Mouse (Mus musculus) bone marrow, adult 2 months (tissue): ENCODE results near the gene Cybb.
"Not testable (repeated sequence)": the region's sequence is repeated elsewhere in the genome, so short reads cannot be mapped to it uniquely, and the experiment has no call there.

ENCODE experiments used
- CTCF ChIP-seq: fragments of 200-500 bp; IDR thresholded peaks from 2 replicates; pipeline ENCODE4 v1.5.1; 2011; ENCODE audit warnings: low read length, control low read depth; ENCODE audit not compliant: control insufficient read depth, insufficient read depth
- POLR2A ChIP-seq: fragments of 200-500 bp; IDR thresholded peaks from 2 replicates; pipeline ENCODE4 v1.6.1; 2011; ENCODE audit warnings: low read depth, mild to moderate bottlenecking, control low read depth, low read length, borderline replicate concordance; ENCODE audit not compliant: control insufficient read depth

- not testable (repeated sequence) for TF ChIP-seq CTCF, POLR2A
These were observed 12.5 kb downstream of the Cybb start for GRCm38 (mm10) chrX:9475036-9475435.
